Mouse (Mus musculus): ENCODE data around the gene Sema4g.

Gene Sema4g

DNA sequence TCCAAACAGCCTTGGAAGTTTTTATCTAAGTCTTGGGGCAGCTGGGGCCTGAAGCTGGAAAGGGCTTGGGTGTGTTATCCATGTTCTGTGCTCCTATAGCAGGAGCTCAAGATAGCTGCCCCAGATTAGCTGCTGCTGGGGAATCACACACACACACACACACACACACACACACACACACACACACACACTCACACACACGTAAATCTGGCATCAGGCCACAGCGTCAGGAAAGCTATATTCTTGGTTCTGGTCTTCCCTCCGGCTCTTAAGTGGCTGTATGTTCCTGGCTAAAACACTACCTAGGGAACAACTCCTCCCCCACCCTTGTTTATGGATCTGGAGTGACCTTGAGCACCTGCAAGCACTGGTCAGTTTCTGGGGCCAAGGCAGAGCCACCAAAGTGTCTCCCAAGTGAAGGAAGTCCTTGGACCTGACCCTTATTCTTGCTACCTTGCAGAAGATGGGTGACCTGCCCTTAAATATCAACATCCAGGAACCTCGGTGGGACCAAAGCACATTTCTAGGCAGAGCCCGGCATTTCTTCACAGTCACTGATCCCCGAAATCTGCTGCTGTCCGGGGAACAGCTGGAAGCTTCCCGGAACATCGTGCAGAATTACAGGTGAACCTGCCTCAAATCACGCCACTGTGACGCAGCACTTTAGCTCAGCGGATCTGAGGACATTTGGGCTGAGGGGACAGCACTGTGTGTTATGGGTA, 59.9 kb downstream of the Sema4g start:
- no peak for DNase-seq (ENCODE audit: low spot score in 2 of 2)

DNA sequence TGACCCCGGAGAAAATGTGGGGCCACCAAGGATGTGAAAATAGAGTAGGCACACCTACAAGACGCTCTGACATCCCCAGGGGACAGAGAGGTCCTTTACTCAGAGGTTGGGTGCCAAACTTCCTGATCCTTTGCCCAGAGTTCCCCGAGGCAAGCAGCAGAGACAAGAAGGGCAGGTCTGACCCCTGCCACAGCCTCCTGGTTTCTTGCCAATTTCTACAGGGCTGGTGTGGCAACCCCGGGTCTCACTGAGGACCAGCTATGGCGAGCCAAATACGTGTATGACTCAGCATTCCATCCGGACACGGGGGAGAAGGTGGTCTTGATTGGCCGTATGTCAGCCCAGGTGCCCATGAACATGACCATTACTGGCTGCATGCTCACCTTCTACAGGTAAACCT, 60.6 kb downstream of the Sema4g start:
- no peak for DNase-seq (ENCODE audit: low spot score in 2 of 2)

Data from spleen, postnatal 36 days (tissue).